In the genomic region with DNA sequence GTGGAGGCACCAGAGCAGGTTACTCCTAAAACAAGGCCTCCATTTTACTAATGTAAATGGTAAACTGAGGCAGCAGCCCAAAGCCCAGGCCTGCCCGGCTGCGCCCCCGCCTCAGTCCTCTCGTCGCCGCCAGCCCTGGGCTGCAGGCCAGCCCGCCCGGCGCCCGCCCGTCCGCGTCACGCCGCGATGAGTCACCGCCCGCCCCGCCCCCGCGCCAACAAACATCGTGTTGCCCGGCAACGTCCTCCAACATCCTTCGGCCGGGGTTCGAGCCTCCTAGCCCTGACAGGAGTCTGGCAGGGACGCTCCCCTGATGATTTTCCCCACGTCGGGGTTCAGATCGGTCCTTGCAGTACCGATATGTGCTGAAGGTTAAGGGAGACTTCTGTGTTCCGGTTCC, we compare ENCODE assay signal across 7 mouse cellular contexts. TPM values are rescaled to one million over a fixed set of nuclear protein-coding genes. Genes with fewer than 3 reads are reported as not detected.
A peak's percentile ranks its signal among the peaks of the same experiment; 100 is the strongest.
DNase-seq lines count a peak whose midpoint lies in the region; ATAC-seq and TF ChIP-seq lines count a peak whose summit lies in the region.

No protein-coding gene starts in this region.

- peak overlapping the region; percentile 49 to 64 for H3K4me3 ChIP-seq in MEL (ENCODE audit: control insufficient read depth in 1 of 2, insufficient read depth in 1 of 2, low read depth in 2 of 2, low read length in 2 of 2)
- 0 out of 2 replicates have a peak overlapping the region, but pooled peaks have one; percentile 10 for H3K4me3 ChIP-seq in forebrain, postnatal 0 days (ENCODE audit: low read depth, low read length)
- peak overlapping the region; percentile 43 for H3K4me3 ChIP-seq in limb, embryonic 10.5 days
- peak overlapping the region; percentile 42 for H3K4me3 ChIP-seq in midbrain, embryonic 10.5 days

- H3K36me3 ChIP-seq in MEL (ENCODE audit: control insufficient read depth in 1 of 2, insufficient read depth in 2 of 2, low read length in 2 of 2) = peaks cover 0 to 8% of the 10 kb centered on the region in 2 experiments; a peak in 2 of 4 replicates
- H3K36me3 ChIP-seq in forebrain, postnatal 0 days (ENCODE audit: insufficient read depth) = no peaks in the 10 kb centered on the region
- H3K36me3 ChIP-seq in limb, embryonic 10.5 days = no peaks in the 10 kb centered on the region
- H3K36me3 ChIP-seq in midbrain, embryonic 10.5 days = no peaks in the 10 kb centered on the region

- H3K27ac ChIP-seq in MEL (ENCODE audit: control insufficient read depth, low read depth, low read length) = peak overlapping the region; percentile 94
- no peak overlapping the region for H3K27ac ChIP-seq in forebrain, postnatal 0 days (ENCODE audit: low read depth, low read length)
- H3K27ac ChIP-seq in limb, embryonic 10.5 days = peak overlapping the region; percentile 80
- peak overlapping the region; percentile 81 for H3K27ac ChIP-seq in midbrain, embryonic 10.5 days (replicated peaks)

- H3K4me1 ChIP-seq in MEL (ENCODE audit: control insufficient read depth in 1 of 2, insufficient read depth in 2 of 2, low read length in 2 of 2) = peaks cover 4 to 12% of the 10 kb centered on the region in 2 experiments
- no peaks in the 10 kb centered on the region for H3K4me1 ChIP-seq in forebrain, postnatal 0 days (ENCODE audit: insufficient read depth)
- peaks cover 34% of the 10 kb centered on the region for H3K4me1 ChIP-seq in limb, embryonic 10.5 days
- peaks cover 26% of the 10 kb centered on the region for H3K4me1 ChIP-seq in midbrain, embryonic 10.5 days

- ATAC-seq in forebrain, postnatal 0 days = peak; percentile 64
- peak; percentile 33 to 43 for ATAC-seq in hematopoietic stem cell, adult 5-6 weeks (replicated peaks in 1 of 2; ENCODE audit: insufficient read depth in 1 of 2, low FRiP score in 2 of 2, low TSS enrichment in 1 of 2, low read depth in 1 of 2, poor library complexity in 2 of 2, severe bottlenecking in 2 of 2)

- peak overlapping the region; percentile 24 for H3K4me2 ChIP-seq in forebrain, postnatal 0 days (ENCODE audit: low read depth)

- TF ChIP-seq CTCF in MEL (IDR thresholded peaks at IDR 0.05 in 2 of 3, conservative IDR thresholded peaks at IDR 0.05 in 1 of 3; ENCODE audit: control insufficient read depth in 1 of 3, insufficient read depth in 1 of 3, low read depth in 2 of 3, low read length in 3 of 3, poor library complexity in 1 of 3, severe bottlenecking in 1 of 3) = no peak
- TF ChIP-seq CTCF in forebrain, postnatal 0 days (IDR thresholded peaks at IDR 0.05; ENCODE audit: low read depth) = no peak

- peak; percentile 82 for DNase-seq in MEL (ENCODE audit: low read depth, low spot score)
- peak; percentile 67 to 72 for DNase-seq in adrenal gland, postnatal 4 days (ENCODE audit: low spot score in 2 of 2)
- DNase-seq in forebrain, postnatal 0 days = peak; percentile 75
- DNase-seq in limb, embryonic 10.5 days (ENCODE audit: low spot score) = peak; percentile 89
- peak; percentile 80 for DNase-seq in midbrain, embryonic 10.5 days (ENCODE audit: low spot score)
- DNase-seq in right cerebral cortex, postnatal 4 days = peak; percentile 72

- TF ChIP-seq POLR2A in MEL (IDR thresholded peaks at IDR 0.05; ENCODE audit: control insufficient read depth in 1 of 2, insufficient read depth in 1 of 2, low read depth in 1 of 2, low read length in 2 of 2, poor library complexity in 1 of 2) = peak; percentile 51 to 62; a peak in 1 of 4 replicates

- H3K79me2 ChIP-seq in MEL (ENCODE audit: control insufficient read depth, insufficient read depth, low read length, poor library complexity) = peaks cover 1% of the 10 kb centered on the region; the same call in 1 of the 2 replicates

- no peak for TF ChIP-seq RAD21 in MEL (IDR thresholded peaks at IDR 0.05; ENCODE audit: low read depth, low read length)

- 2% methylated on average over 33 of the region's 33 CpGs for WGBS in forebrain, postnatal 0 days
- 5% methylated on average over 33 of the region's 33 CpGs for WGBS in limb, embryonic 10.5 days
- WGBS in midbrain, embryonic 10.5 days = 6% methylated on average over 33 of the region's 33 CpGs

- no peaks in the 10 kb centered on the region for H3K9me3 ChIP-seq in MEL (replicated peaks; ENCODE audit: insufficient read depth, low read length)
- H3K9me3 ChIP-seq in forebrain, postnatal 0 days (ENCODE audit: low read length) = no peaks in the 10 kb centered on the region
- no peaks in the 10 kb centered on the region for H3K9me3 ChIP-seq in limb, embryonic 10.5 days (replicated peaks)
- H3K9me3 ChIP-seq in midbrain, embryonic 10.5 days (replicated peaks) = no peaks in the 10 kb centered on the region

- H3K27me3 ChIP-seq in MEL (ENCODE audit: control insufficient read depth in 1 of 2, insufficient read depth in 2 of 2, low read length in 2 of 2) = no peaks in the 10 kb centered on the region
- H3K27me3 ChIP-seq in forebrain, postnatal 0 days (ENCODE audit: insufficient read depth, low read length) = 0 out of 2 replicates have a peak, but pooled peaks cover 3% of the 10 kb centered on the region
- H3K27me3 ChIP-seq in limb, embryonic 10.5 days (ENCODE audit: low read depth, poor library complexity, severe bottlenecking) = no peaks in the 10 kb centered on the region
- H3K27me3 ChIP-seq in midbrain, embryonic 10.5 days (ENCODE audit: low read depth, poor library complexity, severe bottlenecking) = peaks cover 38% of the 10 kb centered on the region

- H3K9ac ChIP-seq in MEL (ENCODE audit: control insufficient read depth, low read depth, low read length, poor library complexity, severe bottlenecking) = peak overlapping the region; percentile 76
- no peak overlapping the region for H3K9ac ChIP-seq in forebrain, postnatal 0 days

- TF ChIP-seq EP300 in MEL (IDR thresholded peaks at IDR 0.05; ENCODE audit: low read depth in 1 of 2, low read length in 2 of 2) = 0 out of 4 replicates have a peak, but pooled peaks of 1 of the 2 experiments have one; percentile 40

TF ChIP-seq in MEL, 35 proteins besides CTCF, POLR2A, EP300 and RAD21 (continues in another document):
- TF ChIP-seq GATA1 (IDR thresholded peaks at IDR 0.05; ENCODE audit: low read depth, low read length) = no peak

RNA-seq across cellular contexts. Expression of a gene that starts 7.5 kb away (rescaled TPM):
- 0.56 and 2.0 TPM in 2 replicates for total RNA-seq in MEL (2012; rRNA removed)
- polyA plus RNA-seq in MEL (2012; ENCODE audit: insufficient read depth in 1 of 2, insufficient read length in 2 of 2, low read depth in 1 of 2, low replicate concordance in 2 of 2, missing spikeins in 1 of 2) = 1 to 10 TPM in 1 of 2 experiments, not detected in 1; 1.7 TPM
- total RNA-seq in adrenal gland, postnatal 4 days (2021) = 1 to 10 TPM; 3.1 to 4.3 TPM
- 1.7 and 3.2 TPM in 2 replicates for total RNA-seq in forebrain, postnatal 0 days (2014; rRNA removed)
- polyA plus RNA-seq in forebrain, postnatal 0 days (2015; fragmentation: Nextera tagmentation; extraction: Ambion mirVana) = 10.0 and 13.3 TPM in 2 replicates
- total RNA-seq in hematopoietic stem cell, adult 5-6 weeks (2017) = not detected in 2 replicates
- polyA plus RNA-seq in limb, embryonic 10.5 days (2016; fragmentation: Nextera tagmentation; extraction: Ambion mirVana) = 3.1 and 3.2 TPM in 2 replicates
- 3.0 and 5.6 TPM in 2 replicates for polyA plus RNA-seq in midbrain, embryonic 10.5 days (2016; fragmentation: Nextera tagmentation; extraction: Ambion mirVana)

RNA-seq across cellular contexts. Expression of a gene that starts 44.3 kb away (rescaled TPM):
- 3.6 and 4.4 TPM in 2 replicates for total RNA-seq in MEL (2012; rRNA removed)
- 1 to 10 TPM in 1 of 2 experiments, not detected in 1; 7.4 TPM for polyA plus RNA-seq in MEL (2012; ENCODE audit: insufficient read depth in 1 of 2, insufficient read length in 2 of 2, low read depth in 1 of 2, low replicate concordance in 2 of 2, missing spikeins in 1 of 2)
- 10 to 100 TPM; 35.8 to 37.6 TPM for total RNA-seq in adrenal gland, postnatal 4 days (2021)
- total RNA-seq in forebrain, postnatal 0 days (2014; rRNA removed) = 36.5 and 47.7 TPM in 2 replicates
- polyA plus RNA-seq in forebrain, postnatal 0 days (2015; fragmentation: Nextera tagmentation; extraction: Ambion mirVana) = 15.1 and 15.5 TPM in 2 replicates
- 6.8 and 13.4 TPM in 2 replicates for total RNA-seq in hematopoietic stem cell, adult 5-6 weeks (2017)
- 40.1 and 44.4 TPM in 2 replicates for polyA plus RNA-seq in limb, embryonic 10.5 days (2016; fragmentation: Nextera tagmentation; extraction: Ambion mirVana)
- 30.4 and 39.5 TPM in 2 replicates for polyA plus RNA-seq in midbrain, embryonic 10.5 days (2016; fragmentation: Nextera tagmentation; extraction: Ambion mirVana)

RNA-seq across cellular contexts. Expression of a gene that starts 44.7 kb away (rescaled TPM):
- total RNA-seq in MEL (2012; rRNA removed) = 1.3 and 2.2 TPM in 2 replicates
- 1 to 10 TPM in 1 of 2 experiments, not detected in 1; 3.0 TPM for polyA plus RNA-seq in MEL (2012; ENCODE audit: insufficient read depth in 1 of 2, insufficient read length in 2 of 2, low read depth in 1 of 2, low replicate concordance in 2 of 2, missing spikeins in 1 of 2)
- total RNA-seq in adrenal gland, postnatal 4 days (2021) = 1 to 10 TPM; 1.2 TPM
- 3.5 and 6.0 TPM in 2 replicates for total RNA-seq in forebrain, postnatal 0 days (2014; rRNA removed)
- 2.4 and 3.3 TPM in 2 replicates for polyA plus RNA-seq in forebrain, postnatal 0 days (2015; fragmentation: Nextera tagmentation; extraction: Ambion mirVana)
- total RNA-seq in hematopoietic stem cell, adult 5-6 weeks (2017) = 2.7 and 3.8 TPM in 2 replicates
- polyA plus RNA-seq in limb, embryonic 10.5 days (2016; fragmentation: Nextera tagmentation; extraction: Ambion mirVana) = 1.5 and 2.3 TPM in 2 replicates
- polyA plus RNA-seq in midbrain, embryonic 10.5 days (2016; fragmentation: Nextera tagmentation; extraction: Ambion mirVana) = 2.4 TPM in 2 replicates

RNA-seq across cellular contexts. Expression of a gene that starts 44.8 kb away (rescaled TPM):
- 7.3 and 9.1 TPM in 2 replicates for total RNA-seq in MEL (2012; rRNA removed)
- 10 to 100 TPM in 1 of 2 experiments, not detected in 1; 18.7 TPM for polyA plus RNA-seq in MEL (2012; ENCODE audit: insufficient read depth in 1 of 2, insufficient read length in 2 of 2, low read depth in 1 of 2, low replicate concordance in 2 of 2, missing spikeins in 1 of 2)
- 10 to 100 TPM; 30.6 to 31.7 TPM for total RNA-seq in adrenal gland, postnatal 4 days (2021)
- 64.2 and 70.1 TPM in 2 replicates for total RNA-seq in forebrain, postnatal 0 days (2014; rRNA removed)
- polyA plus RNA-seq in forebrain, postnatal 0 days (2015; fragmentation: Nextera tagmentation; extraction: Ambion mirVana) = 36.3 and 48.4 TPM in 2 replicates
- total RNA-seq in hematopoietic stem cell, adult 5-6 weeks (2017) = 5.8 and 7.0 TPM in 2 replicates
- polyA plus RNA-seq in limb, embryonic 10.5 days (2016; fragmentation: Nextera tagmentation; extraction: Ambion mirVana) = 22.6 and 24.8 TPM in 2 replicates
- 14.0 and 18.1 TPM in 2 replicates for polyA plus RNA-seq in midbrain, embryonic 10.5 days (2016; fragmentation: Nextera tagmentation; extraction: Ambion mirVana)

RNA-seq across cellular contexts. Expression of a gene that starts 57.0 kb away (rescaled TPM):
- total RNA-seq in MEL (2012; rRNA removed) = 159 and 164 TPM in 2 replicates
- 100 to 1,000 TPM in 1 of 2 experiments, not detected in 1; 149 TPM for polyA plus RNA-seq in MEL (2012; ENCODE audit: insufficient read depth in 1 of 2, insufficient read length in 2 of 2, low read depth in 1 of 2, low replicate concordance in 2 of 2, missing spikeins in 1 of 2)
- total RNA-seq in adrenal gland, postnatal 4 days (2021) = 100 to 1,000 TPM; 184 to 189 TPM
- 130 and 146 TPM in 2 replicates for total RNA-seq in forebrain, postnatal 0 days (2014; rRNA removed)
- polyA plus RNA-seq in forebrain, postnatal 0 days (2015; fragmentation: Nextera tagmentation; extraction: Ambion mirVana) = 255 and 310 TPM in 2 replicates
- 68.7 and 88.1 TPM in 2 replicates for total RNA-seq in hematopoietic stem cell, adult 5-6 weeks (2017)
- 420 and 449 TPM in 2 replicates for polyA plus RNA-seq in limb, embryonic 10.5 days (2016; fragmentation: Nextera tagmentation; extraction: Ambion mirVana)
- polyA plus RNA-seq in midbrain, embryonic 10.5 days (2016; fragmentation: Nextera tagmentation; extraction: Ambion mirVana) = 363 and 389 TPM in 2 replicates
